Mouse (Mus musculus) bone marrow macrophage, adult 2 months (primary cell): ENCODE measurements around the gene Tab1. TPM values are rescaled to one million over a fixed set of nuclear protein-coding genes. Genes with fewer than 3 reads are reported as not detected.

Experiments
- H3K27ac ChIP-seq: 2 replicates; pipeline ENCODE4 v1.5.1; 2012; ENCODE audit warnings: low read depth, low read length; ENCODE audit not compliant: insufficient read depth
- H3K4me1 ChIP-seq: 2 replicates; pipeline ENCODE4 v1.6.1; 2012; ENCODE audit warnings: low read length; ENCODE audit not compliant: control insufficient read depth, insufficient read depth
- H3K4me3 ChIP-seq: 2 replicates; pipeline ENCODE4 v1.5.1; 2012; ENCODE audit warnings: mild to moderate bottlenecking, low read length, moderate library complexity; ENCODE audit not compliant: insufficient read depth
- CTCF ChIP-seq: IDR thresholded peaks from 2 replicates; pipeline ENCODE4 v1.5.1; 2012; ENCODE audit warnings: low read depth, mild to moderate bottlenecking, low read length, moderate library complexity
- POLR2A ChIP-seq: IDR thresholded peaks from 2 replicates; pipeline ENCODE4 v1.6.1; 2012; ENCODE audit warnings: mild to moderate bottlenecking, low read depth, low read length, borderline replicate concordance
- polyA plus RNA-seq: library from polyadenylated mRNA; stranded (reverse); fragments of >200 nt; gene quantifications from 2 replicates; pipeline ENCODE4 v1.2.4, GENCODE M21; 2012; ENCODE audit not compliant: missing spikeins, insufficient read depth, insufficient read length

The Tab1 gene
- polyA plus RNA-seq, 1 experiment: 19.2 TPM

DNA sequence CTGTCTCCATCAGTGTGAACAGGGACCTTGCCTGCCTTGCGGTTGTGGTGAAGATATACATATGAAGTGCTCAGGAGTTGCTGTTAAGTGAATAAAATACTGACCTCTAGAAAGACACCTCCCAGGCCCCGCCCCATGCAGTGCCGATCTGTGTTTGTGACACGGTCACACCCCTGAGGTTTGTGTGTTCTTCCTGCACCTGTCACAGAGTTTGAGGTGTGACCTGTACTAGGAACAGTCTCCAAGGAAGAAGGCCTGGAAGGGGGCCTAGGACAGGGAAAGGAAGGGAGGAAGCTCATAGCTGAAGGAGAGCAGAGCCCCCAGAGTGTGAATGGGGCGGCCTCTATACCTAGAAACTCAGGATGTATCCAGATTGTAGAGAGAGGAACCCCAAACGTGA, 30.4 kb upstream of the Tab1 start:
- H3K4me1 ChIP-seq: peaks cover 70% of the 10 kb centered on the region
- no peak overlapping the region for H3K4me3 ChIP-seq
- TF ChIP-seq POLR2A (no peak), CTCF (no peak)
- 0 out of 2 replicates have a peak overlapping the region, but pooled peaks have one; percentile 41 for H3K27ac ChIP-seq

GRCm38 (mm10) chr15:80105490-80106410, 27.2 kb upstream of the Tab1 start:
- Histone ChIP-seq H3K4me3 (peak overlapping the region; percentile 45), H3K27ac (peak overlapping the region; percentile 100), H3K4me1 (peaks cover 57% of the 10 kb centered on the region)
- TF ChIP-seq POLR2A: no peak
- TF ChIP-seq CTCF: peak; percentile 66

DNA sequence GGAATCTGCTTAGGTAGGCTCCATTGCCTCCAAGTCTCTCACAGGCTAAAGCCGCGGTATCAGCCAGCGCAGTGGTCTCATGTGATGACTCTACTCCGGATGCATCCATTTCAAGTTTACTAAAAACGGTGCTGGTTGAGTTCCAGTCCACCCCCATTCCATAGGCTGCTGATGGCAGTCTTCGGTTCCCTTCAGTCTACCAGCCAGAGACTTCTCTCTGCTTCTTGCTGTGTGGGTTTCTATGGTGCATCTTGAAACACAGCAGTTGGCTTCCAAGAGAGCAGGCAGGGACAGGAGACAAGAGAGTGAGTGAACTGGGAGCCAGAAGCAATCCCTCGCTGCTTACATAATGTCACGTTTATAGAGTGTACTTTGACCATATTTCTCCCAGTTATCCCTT, 25.8 kb upstream of the Tab1 start:
- peaks cover 44% of the 10 kb centered on the region for H3K4me1 ChIP-seq

GRCm38 (mm10) chr15:80107575-80107974, 25.4 kb upstream of the Tab1 start:
- Histone ChIP-seq H3K27ac (0 out of 2 replicates have a peak overlapping the region, but pooled peaks have one; percentile 100), H3K4me3 (no peak overlapping the region), H3K4me1 (peaks cover 41% of the 10 kb centered on the region)
- TF ChIP-seq POLR2A: no peak
- TF ChIP-seq CTCF: no peak

More for the DNA sequence above, 25.8 kb upstream of the Tab1 start:
- no peak overlapping the region for H3K4me3 ChIP-seq
- no peak for TF ChIP-seq POLR2A
- no peak for TF ChIP-seq CTCF
- H3K27ac ChIP-seq: peak overlapping the region; percentile 100; the same call in 1 of the 2 replicates

- TF ChIP-seq CTCF (no peak), POLR2A (no peak)
- peaks cover 14% of the 10 kb centered on the region for H3K4me1 ChIP-seq
- no peak overlapping the region for H3K27ac ChIP-seq
- H3K4me3 ChIP-seq: no peak overlapping the region
Observed at GRCm38 (mm10) chr15:80111436-80111835, 21.5 kb upstream of the Tab1 start.

GRCm38 (mm10) chr15:80112499-80112898, 20.4 kb upstream of the Tab1 start:
- peaks cover 19% of the 10 kb centered on the region for H3K4me1 ChIP-seq
- no peak for TF ChIP-seq POLR2A
- no peak for TF ChIP-seq CTCF
- no peak overlapping the region for H3K27ac ChIP-seq
- no peak overlapping the region for H3K4me3 ChIP-seq

DNA sequence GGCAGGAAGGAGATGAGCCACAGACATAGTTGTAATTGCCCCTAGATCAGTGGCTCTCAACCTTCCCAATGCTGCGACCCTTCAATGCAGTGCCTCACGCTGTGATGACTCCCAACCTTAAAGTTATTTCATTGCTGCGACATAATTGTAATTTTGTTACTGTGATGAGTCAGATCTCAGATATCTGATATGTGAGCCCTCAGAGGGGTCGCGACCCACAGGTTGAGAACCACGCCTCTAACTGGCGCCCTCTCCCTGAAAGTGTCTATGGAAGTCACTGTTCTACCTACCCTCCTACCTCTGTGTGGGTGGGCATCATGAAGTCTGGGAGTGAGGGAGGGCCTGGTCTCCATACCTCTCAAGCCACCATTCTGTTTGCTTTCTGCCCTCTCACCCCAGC, 18.5 kb upstream of the Tab1 start:
- TF ChIP-seq CTCF (no peak), POLR2A (no peak)
- peaks cover 18% of the 10 kb centered on the region for H3K4me1 ChIP-seq

GRCm38 (mm10) chr15:80115256-80115655, 17.7 kb upstream of the Tab1 start:
- H3K4me3 ChIP-seq: no peak overlapping the region
- TF ChIP-seq POLR2A (no peak), CTCF (no peak)
- H3K4me1 ChIP-seq: peaks cover 18% of the 10 kb centered on the region
- H3K27ac ChIP-seq: no peak overlapping the region

More for the DNA sequence above, 18.5 kb upstream of the Tab1 start:
- Histone ChIP-seq H3K27ac (no peak overlapping the region), H3K4me3 (no peak overlapping the region)

GRCm38 (mm10) chr15:80115866-80116794, 16.8 kb upstream of the Tab1 start:
- no peak overlapping the region for H3K4me3 ChIP-seq
- H3K4me1 ChIP-seq: peaks cover 18% of the 10 kb centered on the region
- TF ChIP-seq CTCF (no peak), POLR2A (no peak)
- no peak overlapping the region for H3K27ac ChIP-seq

GRCm38 (mm10) chr15:80117154-80117553, 15.8 kb upstream of the Tab1 start:
- H3K4me1 ChIP-seq: peaks cover 18% of the 10 kb centered on the region
- TF ChIP-seq POLR2A (no peak), CTCF (no peak)
- H3K4me3 ChIP-seq: no peak overlapping the region
- peak overlapping the region; percentile 35 for H3K27ac ChIP-seq
